Mouse (Mus musculus): Measurements from ENCODE around the gene Kazald1. TPM values are rescaled to one million over a fixed set of nuclear protein-coding genes. Genes with fewer than 3 reads are reported as not detected.

The Kazald1 gene
- total and polyA plus RNA-seq, 3 experiments, result 0.27 to 1.2 (median 0.44) TPM

DNA sequence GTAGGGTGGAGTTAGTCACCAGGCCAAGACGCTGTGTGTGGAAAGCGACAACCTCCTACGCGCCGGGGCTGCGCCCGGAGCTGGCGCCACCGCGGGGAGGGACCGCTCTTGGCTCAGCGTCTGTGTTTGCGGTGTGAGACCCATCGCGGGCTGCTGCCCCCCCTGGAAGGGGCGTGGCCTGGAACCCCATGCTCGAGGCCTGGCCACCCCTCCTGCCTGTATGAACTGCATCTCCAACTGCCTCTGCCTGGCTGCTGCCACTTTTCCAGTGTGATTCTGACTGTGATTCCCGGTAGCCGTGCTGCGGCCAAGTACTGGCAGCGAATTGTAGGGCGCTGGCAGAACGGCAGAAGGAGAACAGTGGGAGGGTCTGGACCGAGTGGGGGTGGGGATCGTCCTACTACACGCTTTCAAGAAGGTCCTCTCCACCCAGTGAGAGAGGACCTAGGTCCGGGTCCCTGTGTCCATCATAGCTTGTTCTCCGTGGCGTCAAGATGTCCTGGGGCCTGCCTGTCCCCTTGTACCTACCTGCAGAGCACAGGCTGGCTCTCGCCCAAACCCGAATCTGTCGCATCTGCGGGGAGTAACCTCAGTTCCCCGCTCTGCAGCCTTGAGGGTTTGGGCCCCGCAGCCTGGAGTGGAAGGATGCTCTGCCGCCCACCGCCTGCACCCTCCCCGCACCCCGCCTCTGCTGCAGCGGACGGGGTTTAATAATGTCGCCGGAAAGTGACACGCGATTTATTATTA lies 4.9 kb downstream of the Kazald1 start:
- no peaks in the 10 kb centered on the region for H3K36me3 ChIP-seq (replicated peaks in 1 of 2; ENCODE audit: control insufficient read depth in 1 of 2, insufficient read depth in 1 of 2, low read length in 1 of 2)
- H3K79me2 ChIP-seq (replicated peaks; ENCODE audit: control insufficient read depth, extremely low read depth, insufficient read depth, poor library complexity, severe bottlenecking), result no peaks in the 10 kb centered on the region
- in situ Hi-C loops (cut with MboI; ENCODE audit: low pct_ligation_motif_present, low pct_unique_long_range_greater_than_20kb, low sequenced_read_pairs), result no loop called here
- dilution Hi-C loops (cut with MboI; ENCODE audit: extremely low pct_ligation_motif_present, extremely low pct_unique_long_range_greater_than_20kb, low sequenced_read_pairs), result no loop called here
- peaks cover 77% of the 10 kb centered on the region for H3K27me3 ChIP-seq (replicated peaks)
- no peak for DNase-seq (ENCODE audit: extremely low read depth)
- H3K27ac ChIP-seq (ENCODE audit: insufficient read depth, low read depth), result no peak overlapping the region
- no peak overlapping the region for H3K4me3 ChIP-seq (replicated peaks in 1 of 3; ENCODE audit: low read depth in 2 of 3, low read length in 2 of 3, poor library complexity in 1 of 3)
- no peak overlapping the region for H3K9ac ChIP-seq (ENCODE audit: insufficient read depth, low read depth)
- no peak overlapping the region for H3K4me2 ChIP-seq (ENCODE audit: insufficient read depth, low read depth, poor library complexity, severe bottlenecking)
- H3K4me1 ChIP-seq (ENCODE audit: control insufficient read depth in 1 of 2, insufficient read depth in 2 of 2), result peaks cover 2 to 23% of the 10 kb centered on the region in 2 experiments; a peak in 2 of 4 replicates
- TF ChIP-seq NELFE (IDR thresholded peaks at IDR 0.05; ENCODE audit: low read depth, low read length) (no peak), EP300 (IDR thresholded peaks at IDR 0.05; ENCODE audit: low read length) (no peak), SIN3A (IDR thresholded peaks at IDR 0.05; ENCODE audit: low read length) (no peak), ZNF384 (IDR thresholded peaks at IDR 0.05; ENCODE audit: low read depth, low read length) (no peak), PAX5 (IDR thresholded peaks at IDR 0.05; ENCODE audit: low read length) (no peak), MAZ (IDR thresholded peaks at IDR 0.05; ENCODE audit: low read depth, low read length) (no peak), USF2 (conservative IDR thresholded peaks at IDR 0.05; ENCODE audit: low read depth, low read length) (no peak), JUN (IDR thresholded peaks at IDR 0.05; ENCODE audit: insufficient read depth, low read depth, low read length) (no peak), MYC (IDR thresholded peaks at IDR 0.05; ENCODE audit: low read depth, low read length) (no peak), SMC3 (IDR thresholded peaks at IDR 0.05; ENCODE audit: low read depth, low read length) (no peak), TBP (conservative IDR thresholded peaks at IDR 0.05; ENCODE audit: low read depth, low read length) (no peak), MXI1 (IDR thresholded peaks at IDR 0.05; ENCODE audit: low read depth, low read length) (no peak), HCFC1 (IDR thresholded peaks at IDR 0.05; ENCODE audit: low read depth, low read length) (no peak), CHD1 (IDR thresholded peaks at IDR 0.05; ENCODE audit: low read depth, low read length) (no peak), NRF1 (IDR thresholded peaks at IDR 0.05; ENCODE audit: low read depth, low read length) (no peak), IRF4 (IDR thresholded peaks at IDR 0.05; ENCODE audit: low read depth, low read length) (no peak), ZKSCAN1 (IDR thresholded peaks at IDR 0.05; ENCODE audit: borderline replicate concordance, low read depth, low read length) (no peak)
- peaks cover 15% of the 10 kb centered on the region for H3K9me3 ChIP-seq (replicated peaks; ENCODE audit: low read length)

DNA sequence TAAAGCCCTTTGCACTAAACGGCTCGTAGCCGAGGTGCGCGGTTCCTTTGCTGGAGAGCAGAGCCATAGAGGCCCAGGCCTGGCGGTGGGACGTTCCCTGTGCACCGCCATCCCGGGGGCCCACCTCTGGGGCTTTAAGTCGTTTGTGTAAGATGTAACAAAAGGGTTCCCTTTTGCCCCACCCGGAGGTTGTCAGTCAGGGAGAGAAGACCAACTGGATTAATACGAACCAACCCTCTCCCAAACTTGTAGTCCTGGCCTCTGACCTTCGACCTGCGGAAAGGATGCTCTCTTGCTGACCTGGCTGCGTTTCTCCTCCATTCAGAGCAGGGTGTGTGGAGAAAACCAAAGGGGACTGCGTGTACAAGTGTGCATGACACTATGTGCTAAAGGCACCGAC lies 5.7 kb downstream of the Kazald1 start:
- H3K79me2 ChIP-seq (replicated peaks; ENCODE audit: control insufficient read depth, extremely low read depth, insufficient read depth, poor library complexity, severe bottlenecking), result no peaks in the 10 kb centered on the region
- dilution Hi-C loops (cut with MboI; ENCODE audit: extremely low pct_ligation_motif_present, extremely low pct_unique_long_range_greater_than_20kb, low sequenced_read_pairs) (no loop called here), in situ Hi-C loops (cut with MboI; ENCODE audit: low pct_ligation_motif_present, low pct_unique_long_range_greater_than_20kb, low sequenced_read_pairs) (no loop called here)
- no peak overlapping the region for H3K27ac ChIP-seq (ENCODE audit: insufficient read depth, low read depth)
- peaks cover 2 to 21% of the 10 kb centered on the region in 2 experiments; a peak in 2 of 4 replicates for H3K4me1 ChIP-seq (ENCODE audit: control insufficient read depth in 1 of 2, insufficient read depth in 2 of 2)
- TF ChIP-seq USF2 (conservative IDR thresholded peaks at IDR 0.05; ENCODE audit: low read depth, low read length) (no peak), SMC3 (IDR thresholded peaks at IDR 0.05; ENCODE audit: low read depth, low read length) (no peak), ZC3H11A (IDR thresholded peaks at IDR 0.05; ENCODE audit: low read depth, low read length) (no peak), UBTF (IDR thresholded peaks at IDR 0.05; ENCODE audit: low read depth, low read length) (no peak), MEF2A (IDR thresholded peaks at IDR 0.05; ENCODE audit: borderline replicate concordance, low read depth, low read length) (no peak), ZMIZ1 (IDR thresholded peaks at IDR 0.05; ENCODE audit: low read depth, low read length) (no peak), BHLHE40 (IDR thresholded peaks at IDR 0.05; ENCODE audit: low read depth, low read length) (no peak), NELFE (IDR thresholded peaks at IDR 0.05; ENCODE audit: low read depth, low read length) (no peak), MAZ (IDR thresholded peaks at IDR 0.05; ENCODE audit: low read depth, low read length) (no peak), RCOR1 (conservative IDR thresholded peaks at IDR 0.05; ENCODE audit: low read depth, low read length) (no peak), E2F4 (IDR thresholded peaks at IDR 0.05; ENCODE audit: insufficient replicate concordance, low read depth, low read length) (no peak), ETS1 (conservative IDR thresholded peaks at IDR 0.05; ENCODE audit: low read depth, low read length) (no peak), CHD2 (IDR thresholded peaks at IDR 0.05; ENCODE audit: low read length) (no peak), EP300 (IDR thresholded peaks at IDR 0.05; ENCODE audit: low read length) (no peak), MAX (IDR thresholded peaks at IDR 0.05; ENCODE audit: low read length) (no peak)
- no peaks in the 10 kb centered on the region for H3K36me3 ChIP-seq (replicated peaks in 1 of 2; ENCODE audit: control insufficient read depth in 1 of 2, insufficient read depth in 1 of 2, low read length in 1 of 2)
- H3K4me2 ChIP-seq (ENCODE audit: insufficient read depth, low read depth, poor library complexity, severe bottlenecking), result no peak overlapping the region
- H3K9me3 ChIP-seq (replicated peaks; ENCODE audit: low read length), result peaks cover 15% of the 10 kb centered on the region
- peaks cover 83% of the 10 kb centered on the region for H3K27me3 ChIP-seq (replicated peaks)
- no peak overlapping the region for H3K4me3 ChIP-seq (replicated peaks in 1 of 3; ENCODE audit: low read depth in 2 of 3, low read length in 2 of 3, poor library complexity in 1 of 3)
- DNase-seq (ENCODE audit: extremely low read depth), result no peak
- no peak overlapping the region for H3K9ac ChIP-seq (ENCODE audit: insufficient read depth, low read depth)

All from CH12.LX (cell line).